Mouse (Mus musculus) CH12.LX (cell line): ENCODE measurements around the gene Gm10318. TPM values are rescaled to one million over a fixed set of nuclear protein-coding genes. Genes with fewer than 3 reads are reported as not detected.

Experiments
- DNase-seq: peaks from one replicate; pipeline ENCODE4 v3.0.0-alpha.2; 2013; ENCODE audit errors: extremely low read depth
- H3K27ac ChIP-seq: 2 replicates; pipeline ENCODE4 v1.5.1; 2012; ENCODE audit warnings: low read depth, mild to moderate bottlenecking, control low read depth, moderate library complexity; ENCODE audit not compliant: insufficient read depth
- H3K27me3 ChIP-seq: replicated peaks from 2 replicates; pipeline ENCODE3; 2012; ENCODE audit warnings: inconsistent platforms
- H3K36me3 ChIP-seq, 2 experiments: replicated peaks in 1 of 2; 2 replicates each; pipeline versions ENCODE3 to v1.6.1; 2012; ENCODE audit warnings: inconsistent platforms in 1 of 2, low read length in 1 of 2, mild to moderate bottlenecking in 1 of 2, mixed read lengths in 1 of 2, moderate library complexity in 1 of 2; ENCODE audit not compliant: control insufficient read depth in 1 of 2, insufficient read depth in 1 of 2
- H3K4me1 ChIP-seq, 2 experiments: 2 replicates each; pipeline ENCODE4 v1.6.1; 2012; ENCODE audit warnings: inconsistent platforms in 1 of 2, moderate library complexity in 1 of 2; ENCODE audit not compliant: insufficient read depth in 2 of 2, control insufficient read depth in 1 of 2
- H3K4me2 ChIP-seq: 2 replicates; pipeline ENCODE4 v1.6.1; 2012; ENCODE audit warnings: low read depth, mild to moderate bottlenecking, control low read depth; ENCODE audit not compliant: poor library complexity, insufficient read depth, severe bottlenecking
- H3K4me3 ChIP-seq, 3 experiments: fragments of 150-350 bp in 1 of 3; sonication (generic) in 1 of 3; replicated peaks in 1 of 3; 2 replicates each; pipeline versions ENCODE3 to v1.5.1; 2011 to 2012; ENCODE audit warnings: low read depth in 2 of 3, low read length in 2 of 3, mild to moderate bottlenecking in 2 of 3, moderate library complexity in 2 of 3, control low read depth in 1 of 3, improper control_type of control experiment in 1 of 3, inconsistent platforms in 1 of 3, mixed read lengths in 1 of 3; ENCODE audit not compliant: poor library complexity in 1 of 3
- H3K79me2 ChIP-seq: replicated peaks from 2 replicates; pipeline ENCODE4 v1.6.1; 2012; ENCODE audit warnings: mild to moderate bottlenecking, moderate library complexity; ENCODE audit not compliant: control insufficient read depth, poor library complexity, insufficient read depth, severe bottlenecking; ENCODE audit errors: extremely low read depth
- H3K9ac ChIP-seq: 2 replicates; pipeline ENCODE4 v1.6.1; 2012; ENCODE audit warnings: low read depth, mild to moderate bottlenecking, control low read depth, moderate library complexity; ENCODE audit not compliant: insufficient read depth
- H3K9me3 ChIP-seq: replicated peaks from 2 replicates; pipeline ENCODE3; 2012; ENCODE audit warnings: low read length, inconsistent platforms, mixed read lengths
- CHD1 ChIP-seq: IDR thresholded peaks from 2 replicates; pipeline ENCODE4 v1.6.1; 2012; ENCODE audit warnings: low read depth, low read length, improper control_type of control experiment, inconsistent platforms
- CTCF ChIP-seq, 2 experiments: IDR thresholded peaks in 1 of 2; conservative IDR thresholded peaks in 1 of 2; 2 replicates each; pipeline ENCODE4 v1.5.1; 2011 to 2012; ENCODE audit warnings: low read depth in 2 of 2, low read length in 2 of 2, improper control_type of control experiment in 1 of 2, inconsistent platforms in 1 of 2, mild to moderate bottlenecking in 1 of 2, moderate library complexity in 1 of 2
- E2F4 ChIP-seq: IDR thresholded peaks from 2 replicates; pipeline ENCODE4 v1.6.1; 2011; ENCODE audit warnings: low read depth, low read length, improper control_type of control experiment; ENCODE audit not compliant: insufficient replicate concordance
- ELF1 ChIP-seq: IDR thresholded peaks from 2 replicates; pipeline ENCODE4 v1.6.1; 2014; ENCODE audit warnings: low read depth, mild to moderate bottlenecking, inconsistent platforms, low read length, improper control_type of control experiment
- EP300 ChIP-seq: IDR thresholded peaks from 2 replicates; pipeline ENCODE4 v1.6.1; 2011; ENCODE audit warnings: low read length, improper control_type of control experiment
- ETS1 ChIP-seq: conservative IDR thresholded peaks from 2 replicates; pipeline ENCODE4 v1.6.1; 2012; ENCODE audit warnings: low read depth, mild to moderate bottlenecking, inconsistent platforms, low read length, improper control_type of control experiment, moderate library complexity
- JUND ChIP-seq: conservative IDR thresholded peaks from 2 replicates; pipeline ENCODE4 v1.6.1; 2011; ENCODE audit warnings: low read depth, low read length, improper control_type of control experiment
- MAX ChIP-seq: IDR thresholded peaks from 2 replicates; pipeline ENCODE4 v1.6.1; 2011; ENCODE audit warnings: low read length, improper control_type of control experiment
- MYC ChIP-seq: IDR thresholded peaks from 2 replicates; pipeline ENCODE4 v1.6.1; 2011; ENCODE audit warnings: low read depth, mild to moderate bottlenecking, improper control_type of control experiment, low read length
- NRF1 ChIP-seq: IDR thresholded peaks from 2 replicates; pipeline ENCODE4 v1.6.1; 2014; ENCODE audit warnings: low read depth, mild to moderate bottlenecking, inconsistent platforms, low read length, improper control_type of control experiment, moderate library complexity
- PAX5 ChIP-seq: IDR thresholded peaks from 2 replicates; pipeline ENCODE4 v1.6.1; 2012; ENCODE audit warnings: low read length, inconsistent platforms, mixed read lengths
- RAD21 ChIP-seq: IDR thresholded peaks from 2 replicates; pipeline ENCODE4 v1.6.1; 2011; ENCODE audit warnings: low read depth, mild to moderate bottlenecking, low read length, improper control_type of control experiment, moderate library complexity
- SIN3A ChIP-seq: IDR thresholded peaks from 2 replicates; pipeline ENCODE4 v1.6.1; 2012; ENCODE audit warnings: low read length, improper control_type of control experiment, inconsistent platforms
- SMC3 ChIP-seq: IDR thresholded peaks from 2 replicates; pipeline ENCODE4 v1.6.1; 2011; ENCODE audit warnings: low read depth, low read length, improper control_type of control experiment
- TBP ChIP-seq: conservative IDR thresholded peaks from 2 replicates; pipeline ENCODE4 v1.6.1; 2011; ENCODE audit warnings: low read depth, low read length, improper control_type of control experiment
- TCF12 ChIP-seq: IDR thresholded peaks from 2 replicates; pipeline ENCODE4 v1.6.1; 2014; ENCODE audit warnings: low read depth, mild to moderate bottlenecking, inconsistent platforms, low read length, improper control_type of control experiment
- USF1 ChIP-seq: IDR thresholded peaks from 2 replicates; pipeline ENCODE4 v1.6.1; 2014; ENCODE audit warnings: low read depth, mild to moderate bottlenecking, inconsistent platforms, low read length, improper control_type of control experiment
- ZC3H11A ChIP-seq: IDR thresholded peaks from 2 replicates; pipeline ENCODE4 v1.6.1; 2012; ENCODE audit warnings: low read depth, mild to moderate bottlenecking, inconsistent platforms, low read length, improper control_type of control experiment
- ZKSCAN1 ChIP-seq: IDR thresholded peaks from 2 replicates; pipeline ENCODE4 v1.6.1; 2012; ENCODE audit warnings: low read depth, inconsistent platforms, low read length, improper control_type of control experiment, borderline replicate concordance
- ZMIZ1 ChIP-seq: IDR thresholded peaks from 2 replicates; pipeline ENCODE4 v1.6.1; 2012; ENCODE audit warnings: low read depth, mild to moderate bottlenecking, inconsistent platforms, low read length, improper control_type of control experiment
- ZNF384 ChIP-seq: IDR thresholded peaks from 2 replicates; pipeline ENCODE4 v1.6.1; 2012; ENCODE audit warnings: low read depth, low read length, improper control_type of control experiment, inconsistent platforms
- dilution Hi-C: fragments of 300-500 bp; cut with MboI; formaldehyde crosslinking; loops from 2 replicates; pipeline ENCODE4 v1.14.3; 2020; ENCODE audit warnings: low sequenced_read_pairs; ENCODE audit not compliant: extremely low pct_unique_long_range_greater_than_20kb, extremely low pct_ligation_motif_present
- in situ Hi-C: fragments of 300-500 bp; cut with MboI; formaldehyde crosslinking; loops from 3 replicates; pipeline ENCODE4 v1.14.3; 2019; ENCODE audit warnings: low sequenced_read_pairs, low pct_ligation_motif_present, low pct_unique_long_range_greater_than_20kb, mixed read lengths
- polyA plus RNA-seq: library from polyadenylated mRNA; unstranded; fragments of >175 nt; gene quantifications from 2 replicates; pipeline ENCODE4 v1.2.1, GENCODE M21; 2012; ENCODE audit warnings: low read depth; ENCODE audit not compliant: insufficient read length
- total RNA-seq, 2 experiments: library from RNA; depleted of rRNA; stranded (reverse); fragments of 300-350 nt in 1 of 2; fragments of >200 nt in 1 of 2; gene quantifications; 2 replicates each; pipeline ENCODE4 v1.2.3; 2012 to 2014

The Gm10318 gene
- total and polyA plus RNA-seq, 3 experiments: not detected

- no peak within 1 kb of the TSS for H3K27ac ChIP-seq
- peaks cover 4% of the 10 kb centered on the region for H3K9me3 ChIP-seq
- H3K36me3 ChIP-seq: no peaks in the 10 kb centered on the region
- H3K4me2 ChIP-seq: no peak within 1 kb of the TSS
- no peaks in the 10 kb centered on the region for H3K4me1 ChIP-seq
- DNase-seq: no peak
- peaks cover 62% of the 10 kb centered on the region for H3K27me3 ChIP-seq
- in situ Hi-C loops: no loop called here
- no peak within 1 kb of the TSS for H3K9ac ChIP-seq
- dilution Hi-C loops: no loop called here
- H3K4me3 ChIP-seq: no peak within 1 kb of the TSS
- H3K79me2 ChIP-seq: no peaks in the 10 kb centered on the region
- no peak for TF ChIP-seq CTCF (conservative IDR thresholded peaks at IDR 0.05 in 1 of 2, IDR thresholded peaks at IDR 0.05 in 1 of 2; ENCODE audit: low read depth in 2 of 2, low read length in 2 of 2)
- TF ChIP-seq PAX5: no peak
- TF ChIP-seq TCF12: no peak
- no peak for TF ChIP-seq MAX
- TF ChIP-seq MYC: no peak
Measured at GRCm38 (mm10) chr10:77811743-77812142, 40.9 kb upstream of the Gm10318 start, which contains the start of gene Gm9507. Gm9507 (minus strand) TSS chr10:77811843.

GRCm38 (mm10) chr10:77814382-77814781 is 38.3 kb upstream of the Gm10318 start, which contains the start of gene Gm2696:
Gm2696 (plus strand) TSS chr10:77814682.
- Histone ChIP-seq H3K9me3 (no peaks in the 10 kb centered on the region), H3K4me2 (no peak within 1 kb of the TSS), H3K9ac (no peak within 1 kb of the TSS), H3K79me2 (no peaks in the 10 kb centered on the region), H3K27ac (no peak within 1 kb of the TSS), H3K27me3 (peaks cover 76% of the 10 kb centered on the region), H3K4me3 (no peak within 1 kb of the TSS), H3K4me1 (0 out of 4 replicates have a peak, but pooled peaks cover 0 to 3% of the 10 kb centered on the region in 2 experiments), H3K36me3 (no peaks in the 10 kb centered on the region)
- in situ Hi-C loops: no loop called here
- no peak for DNase-seq
- TF ChIP-seq EP300 (no peak), MYC (no peak), ZKSCAN1 (no peak), ELF1 (no peak), CHD1 (no peak), RAD21 (no peak), ZC3H11A (no peak), JUND (no peak), TCF12 (no peak), E2F4 (no peak)
- dilution Hi-C loops: no loop called here

- Histone ChIP-seq H3K4me3 (no peak overlapping the region), H3K36me3 (no peaks in the 10 kb centered on the region), H3K27ac (no peak overlapping the region), H3K27me3 (peaks cover 76% of the 10 kb centered on the region), H3K9me3 (no peaks in the 10 kb centered on the region), H3K4me1 (0 out of 4 replicates have a peak, but pooled peaks cover 0 to 3% of the 10 kb centered on the region in 2 experiments), H3K79me2 (no peaks in the 10 kb centered on the region), H3K4me2 (no peak overlapping the region), H3K9ac (no peak overlapping the region)
- peak; percentile 26 for DNase-seq
- dilution Hi-C loops (no loop called here), in situ Hi-C loops (no loop called here)
- no peak for TF ChIP-seq ETS1
- TF ChIP-seq SMC3: peak; percentile 50
- no peak for TF ChIP-seq MAX
- no peak for TF ChIP-seq SIN3A
- TF ChIP-seq RAD21: peak; percentile 26
- no peak for TF ChIP-seq USF1
- no peak for TF ChIP-seq ELF1
- TF ChIP-seq TBP: no peak
- no peak for TF ChIP-seq ZC3H11A
- TF ChIP-seq ZMIZ1: no peak
- TF ChIP-seq E2F4: no peak
- no peak for TF ChIP-seq NRF1
- peak; percentile 72 to 81 for TF ChIP-seq CTCF (conservative IDR thresholded peaks at IDR 0.05 in 1 of 2, IDR thresholded peaks at IDR 0.05 in 1 of 2; ENCODE audit: low read depth in 2 of 2, low read length in 2 of 2)
- TF ChIP-seq ZNF384: no peak
- no peak for TF ChIP-seq ZKSCAN1
Measured at GRCm38 (mm10) chr10:77815514-77815913, 37.1 kb upstream of the Gm10318 start.
